Mouse (Mus musculus) hindlimb bud, embryonic 11.5 days (tissue): Measurements from ENCODE around the gene Cacfd1.

Experiments
- DNase-seq: peaks from one replicate; pipeline ENCODE4 v3.0.0-alpha.2; 2012; ENCODE audit warnings: low read depth, low spot score; ENCODE audit errors: extremely low spot score

The Cacfd1 gene

DNA sequence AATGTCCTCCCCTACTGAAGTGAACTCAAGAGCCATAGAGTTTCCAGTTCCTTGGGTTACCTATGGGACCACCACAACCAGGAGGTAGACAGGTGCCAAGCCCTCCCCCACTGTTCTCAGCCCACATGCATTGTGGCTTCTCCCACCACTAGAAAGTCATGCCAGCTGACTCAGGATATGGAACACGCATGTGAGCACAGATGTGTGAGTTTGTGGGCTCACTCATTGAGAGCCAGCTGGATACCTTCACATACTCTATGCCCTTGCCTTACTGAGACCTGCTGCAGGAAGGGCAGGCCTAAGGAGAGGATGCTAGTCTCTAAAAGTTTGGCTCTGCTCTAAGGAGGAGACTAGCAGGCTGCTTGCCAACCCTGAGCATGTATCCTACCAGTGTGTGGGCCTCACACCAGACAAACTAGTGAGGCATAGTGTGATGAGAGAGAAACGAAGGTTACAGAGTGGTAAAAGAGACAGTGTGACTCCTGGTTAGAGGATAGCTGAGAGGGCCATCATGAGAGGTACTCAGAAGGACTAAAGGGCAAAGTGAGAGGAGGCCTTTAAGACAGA lies 60.6 kb downstream of the Cacfd1 start:
- no peak for DNase-seq
